Mouse (Mus musculus) kidney, postnatal 0 days (tissue): ENCODE measurements around the gene Fam133b. TPM values are rescaled to one million over a fixed set of nuclear protein-coding genes. Genes with fewer than 3 reads are reported as not detected.
"Not testable (repeated sequence)": the region's sequence is repeated elsewhere in the genome, so short reads cannot be mapped to it uniquely, and the experiment has no call there.

ENCODE experiments used
- ATAC-seq: fragments of 200-750 bp; cut with Nextera tagmentation; replicated peaks from 2 replicates; pipeline ENCODE4 v1.8.0; 2017; ENCODE audit warnings: low read depth, moderate number of reproducible peaks, moderate TSS enrichment, moderate library complexity; ENCODE audit not compliant: low FRiP score
- DNase-seq: peaks from one replicate; pipeline ENCODE4 v3.0.0-alpha.2; 2016; ENCODE audit warnings: low spot score
- H3K27ac ChIP-seq: fragments of 300-500 bp; sonication (generic); 2 replicates; pipeline ENCODE4 v1.5.1; 2014; ENCODE audit warnings: mild to moderate bottlenecking
- H3K27me3 ChIP-seq: fragments of 300-500 bp; sonication (generic); 2 replicates; pipeline ENCODE4 v1.6.1; 2014; ENCODE audit warnings: low read length, mixed read lengths; ENCODE audit not compliant: insufficient read depth
- H3K36me3 ChIP-seq: fragments of 300-500 bp; sonication (generic); 2 replicates; pipeline ENCODE4 v1.6.1; 2014; ENCODE audit warnings: low read length, mixed read lengths; ENCODE audit not compliant: insufficient read depth
- H3K4me1 ChIP-seq: fragments of 300-500 bp; sonication (generic); replicated peaks from 2 replicates; pipeline ENCODE4 v1.6.1; 2014; ENCODE audit warnings: antibody characterized with exemption, low read length, mixed read lengths; ENCODE audit not compliant: insufficient read depth
- H3K4me2 ChIP-seq: fragments of 300-500 bp; sonication (generic); 2 replicates; pipeline ENCODE4 v1.6.1; 2014; ENCODE audit warnings: mild to moderate bottlenecking, low read length, moderate library complexity, mixed read lengths
- H3K4me3 ChIP-seq: fragments of 300-500 bp; sonication (generic); replicated peaks from 2 replicates; pipeline ENCODE4 v1.5.1; 2014; ENCODE audit warnings: low read depth, low read length
- H3K9ac ChIP-seq: fragments of 300-500 bp; sonication (generic); 2 replicates; pipeline ENCODE4 v1.6.1; 2014; ENCODE audit warnings: low read depth, low read length
- H3K9me3 ChIP-seq: fragments of 300-500 bp; sonication (generic); replicated peaks from 2 replicates; pipeline ENCODE4 v1.6.1; 2016; ENCODE audit warnings: low read length, inconsistent platforms, mixed read lengths
- CTCF ChIP-seq: IDR thresholded peaks from 2 replicates; pipeline ENCODE4 v1.5.1; 2016; ENCODE audit warnings: antibody characterized with exemption, low read depth, mild to moderate bottlenecking, moderate library complexity
- WGBS: fragments of 180-500 bp; shearing (Covaris S2); extraction: QIAGEN DNeasy Blood & Tissue Kit; methylation state at CpG from one replicate; pipeline ENCODE4 v1.1.7; 2014; 5-methylcytosine and 5-hydroxymethylcytosine counted together
- polyA plus RNA-seq: library from polyadenylated mRNA; unstranded; fragments of >200 nt; fragmentation: Nextera tagmentation; extraction: Ambion mirVana; gene quantifications from 2 replicates; pipeline ENCODE4 v1.2.1, GENCODE M21; 2015

Gene Fam133b
- polyA plus RNA-seq, 1 experiment from 2014 or later = 31.0 TPM

DNA sequence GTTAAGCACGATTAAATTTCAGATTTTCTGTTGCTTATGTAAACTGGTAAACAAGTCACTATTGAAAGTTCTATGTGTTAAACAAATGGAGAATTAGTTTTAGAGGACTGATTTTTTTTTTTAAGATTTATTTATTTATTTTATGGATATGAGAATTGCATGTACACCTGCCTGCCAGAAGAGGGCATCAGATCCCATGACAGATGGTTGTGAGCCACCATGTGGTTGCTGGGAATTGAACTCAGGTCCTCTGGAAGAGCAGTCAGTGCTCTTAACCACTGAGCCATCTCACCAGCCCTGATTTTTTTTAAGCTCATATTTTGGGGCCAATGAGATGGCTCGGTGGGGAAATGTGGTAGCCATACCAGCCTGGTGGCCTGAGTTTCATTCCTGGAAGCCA, 68.2 kb downstream of the Fam133b start:
- not testable (repeated sequence) for DNase-seq, ATAC-seq, H3K4me2 ChIP-seq, H3K9ac ChIP-seq, H3K27ac ChIP-seq, H3K9me3 ChIP-seq, H3K4me3 ChIP-seq, H3K4me1 ChIP-seq, H3K27me3 ChIP-seq
- WGBS = 92% methylated on average over 2 of the region's 2 CpGs
- 0 out of 2 replicates have a peak, but pooled peaks cover 18% of the 10 kb centered on the region for H3K36me3 ChIP-seq
- TF ChIP-seq CTCF = peak; percentile 7; the same call in 1 of the 2 replicates

Other genes with a start within 250 kb of the Fam133b start
- gene Cdk6, start 202.3 kb upstream of the Fam133b start, polyA plus RNA-seq = 19.4 and 20.1 TPM in 2 replicates
- 0.41 and 0.62 TPM in 2 replicates for gene 1700109H08Rik, start 27.7 kb downstream of the Fam133b start, polyA plus RNA-seq
- 16.4 and 16.6 TPM in 2 replicates for gene Pex1, start 52.2 kb downstream of the Fam133b start, polyA plus RNA-seq
- 10.2 and 12.1 TPM in 2 replicates for gene Rbm48, start 52.8 kb downstream of the Fam133b start, polyA plus RNA-seq
- gene Tmbim7, start 107.3 kb downstream of the Fam133b start, polyA plus RNA-seq = not detected in 2 replicates
- 85.8 and 88.5 TPM in 2 replicates for gene Gatad1, start 113.4 kb downstream of the Fam133b start, polyA plus RNA-seq